Mouse (Mus musculus): ENCODE data around the gene AC161166.1. TPM values are rescaled to one million over a fixed set of nuclear protein-coding genes. Genes with fewer than 3 reads are reported as not detected.

The AC161166.1 gene
- not detected in 2 replicates for polyA plus RNA-seq (2012; rRNA removed)

GRCm38 (mm10) chr7:24512355-24512754, at the start of gene AC161166.1:
TSS of gene AC161166.1 (minus strand) at chr7:24512455.

GRCm38 (mm10) chr7:24546068-24546614, 33.9 kb upstream of the AC161166.1 start, which contains the start of the genes Pinlyp and Xrcc1:
TSS of gene Pinlyp (minus strand) at chr7:24546118.
TSS of gene Xrcc1 (plus strand) at chr7:24546289.

GRCm38 (mm10) chr7:24530062-24530931, 18.0 kb upstream of the AC161166.1 start, which contains the start of gene Irgq:
TSS of gene Irgq (plus strand) at chr7:24530689.

GRCm38 (mm10) chr7:24506838-24507725, 5.2 kb downstream of the AC161166.1 start, which contains the start of gene Zfp428:
TSS of gene Zfp428 (plus strand) at chr7:24507006.

GRCm38 (mm10) chr7:24481474-24482207, 30.6 kb downstream of the AC161166.1 start, which contains the start of gene Cadm4:
TSS of gene Cadm4 (plus strand) at chr7:24482023.

GRCm38 (mm10) chr7:24462388-24463319, 49.6 kb downstream of the AC161166.1 start, which contains the start of gene Plaur:
TSS of gene Plaur (plus strand) at chr7:24462484.

Other genes starting within 250 kb of the AC161166.1 start
- 0.96 and 1.1 TPM in 2 replicates for gene Zfp93, start 242.0 kb downstream of the AC161166.1 start, polyA plus RNA-seq (2012; rRNA removed)
- 1.8 and 1.9 TPM in 2 replicates for gene Zfp61, start 211.2 kb downstream of the AC161166.1 start, polyA plus RNA-seq (2012; rRNA removed)
- 1.8 and 1.9 TPM in 2 replicates for gene Zfp94, start 195.8 kb downstream of the AC161166.1 start, polyA plus RNA-seq (2012; rRNA removed)
- gene Tescl, start 178.5 kb downstream of the AC161166.1 start, polyA plus RNA-seq (2012; rRNA removed): 0.04 and 0.06 TPM in 2 replicates
- gene Lypd5, start 163.3 kb downstream of the AC161166.1 start, polyA plus RNA-seq (2012; rRNA removed): not detected in 2 replicates
- 42.8 and 43.8 TPM in 2 replicates for gene Kcnn4, start 142.2 kb downstream of the AC161166.1 start, polyA plus RNA-seq (2012; rRNA removed)
- 13.1 and 17.8 TPM in 2 replicates for gene Smg9, start 112.8 kb downstream of the AC161166.1 start, polyA plus RNA-seq (2012; rRNA removed)
- gene Irgc1, start 60.2 kb downstream of the AC161166.1 start, polyA plus RNA-seq (2012; rRNA removed): 0.03 and 0.04 TPM in 2 replicates
- gene Plaur, start 50.0 kb downstream of the AC161166.1 start, polyA plus RNA-seq (2012; rRNA removed): 11.9 and 15.2 TPM in 2 replicates
- 0.46 and 0.55 TPM in 2 replicates for gene Cadm4, start 30.4 kb downstream of the AC161166.1 start, polyA plus RNA-seq (2012; rRNA removed)
- 2.6 and 3.1 TPM in 2 replicates for gene Zfp428, start 5.4 kb downstream of the AC161166.1 start, polyA plus RNA-seq (2012; rRNA removed)
- 2.9 and 3.0 TPM in 2 replicates for gene Irgq, start 18.2 kb upstream of the AC161166.1 start, polyA plus RNA-seq (2012; rRNA removed)
- gene Pinlyp, start 33.7 kb upstream of the AC161166.1 start, polyA plus RNA-seq (2012; rRNA removed): 0.06 and 0.13 TPM in 2 replicates
- 18.1 and 22.4 TPM in 2 replicates for gene Xrcc1, start 33.8 kb upstream of the AC161166.1 start, polyA plus RNA-seq (2012; rRNA removed)
- gene Ethe1, start 75.1 kb upstream of the AC161166.1 start, polyA plus RNA-seq (2012; rRNA removed): 19.2 and 23.2 TPM in 2 replicates
- 0.02 and 0.05 TPM in 2 replicates for gene Zfp575, start 75.2 kb upstream of the AC161166.1 start, polyA plus RNA-seq (2012; rRNA removed)
- 1.6 and 1.8 TPM in 2 replicates for gene Phldb3, start 98.3 kb upstream of the AC161166.1 start, polyA plus RNA-seq (2012; rRNA removed)
- gene Lypd3, start 124.1 kb upstream of the AC161166.1 start, polyA plus RNA-seq (2012; rRNA removed): 0.01 and 0.02 TPM in 2 replicates
- gene Tex101, start 164.2 kb upstream of the AC161166.1 start, polyA plus RNA-seq (2012; rRNA removed): not detected in 2 replicates
- not detected in 2 replicates for gene BC049730, start 196.8 kb upstream of the AC161166.1 start, polyA plus RNA-seq (2012; rRNA removed)
- not detected in 2 replicates for gene Gm4763, start 214.5 kb upstream of the AC161166.1 start, polyA plus RNA-seq (2012; rRNA removed)
- gene Cd177, start 247.9 kb upstream of the AC161166.1 start, polyA plus RNA-seq (2012; rRNA removed): 20.4 and 31.4 TPM in 2 replicates

All from liver, embryonic 18 days (tissue).